Mouse (Mus musculus): Measurements from ENCODE around the gene 1700001C02Rik.

The 1700001C02Rik gene

DNA sequence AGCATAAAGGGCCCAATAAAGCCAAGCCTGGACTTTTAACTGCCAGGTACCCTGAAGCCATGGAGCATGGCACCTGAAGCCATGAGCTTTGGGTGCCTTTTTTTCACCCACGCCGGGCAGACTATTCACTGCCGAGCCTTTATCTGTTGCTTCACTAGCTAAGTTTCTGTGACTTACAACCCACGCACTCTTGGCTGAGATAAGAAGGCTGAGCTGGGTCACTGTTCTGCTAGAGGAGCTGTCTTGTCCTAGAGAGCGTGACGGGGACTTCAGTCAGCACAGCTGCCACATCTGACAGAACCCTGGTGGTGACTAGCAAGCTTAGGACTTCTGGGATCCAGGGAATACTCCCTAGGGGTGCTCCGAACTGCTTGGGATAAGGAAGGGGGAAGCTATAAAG lies 27.9 kb downstream of the 1700001C02Rik start:
- DNase-seq (ENCODE audit: inconsistent age in 2 of 2, low spot score in 1 of 2) = no peak

DNA sequence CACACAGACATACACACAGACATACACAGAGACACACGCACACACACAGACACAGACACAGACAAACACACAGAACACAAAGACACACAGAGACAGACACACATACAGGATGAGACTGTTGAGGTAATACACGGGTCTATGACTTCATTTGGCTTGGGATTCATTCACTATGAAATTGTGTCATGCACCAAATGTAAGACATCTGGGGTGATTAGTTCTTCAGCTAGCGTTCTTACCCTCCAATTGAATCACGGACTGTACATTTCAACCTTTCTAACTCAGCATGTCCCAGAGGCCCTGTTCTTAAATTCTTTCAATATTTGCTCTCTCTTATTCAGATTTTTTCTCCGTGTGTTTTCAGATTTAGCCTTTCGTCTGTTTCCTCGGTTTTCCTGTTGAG lies 28.8 kb downstream of the 1700001C02Rik start:
- no peak for DNase-seq (ENCODE audit: inconsistent age in 2 of 2, low spot score in 1 of 2)

DNA sequence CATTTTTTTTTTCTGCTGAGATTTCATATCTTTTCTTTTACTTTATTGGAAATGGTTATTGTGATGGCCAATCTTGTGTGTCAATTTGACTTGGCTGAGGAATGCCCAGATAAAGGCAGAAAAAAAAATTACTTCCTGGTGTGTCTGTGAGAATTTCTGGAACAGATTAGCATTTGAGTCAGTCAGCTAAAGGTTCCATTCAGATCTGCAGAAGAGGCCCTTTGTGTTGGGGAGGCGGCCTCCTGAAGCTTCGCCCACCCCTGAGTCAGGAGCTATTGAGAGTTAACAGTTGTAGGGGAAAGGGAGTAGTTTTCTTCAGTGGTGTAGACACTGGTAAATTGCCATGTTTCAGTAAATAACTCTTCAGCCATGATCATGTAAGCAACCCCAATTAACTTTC lies 29.4 kb downstream of the 1700001C02Rik start:
- DNase-seq (ENCODE audit: inconsistent age in 2 of 2, low spot score in 1 of 2) = no peak

DNA sequence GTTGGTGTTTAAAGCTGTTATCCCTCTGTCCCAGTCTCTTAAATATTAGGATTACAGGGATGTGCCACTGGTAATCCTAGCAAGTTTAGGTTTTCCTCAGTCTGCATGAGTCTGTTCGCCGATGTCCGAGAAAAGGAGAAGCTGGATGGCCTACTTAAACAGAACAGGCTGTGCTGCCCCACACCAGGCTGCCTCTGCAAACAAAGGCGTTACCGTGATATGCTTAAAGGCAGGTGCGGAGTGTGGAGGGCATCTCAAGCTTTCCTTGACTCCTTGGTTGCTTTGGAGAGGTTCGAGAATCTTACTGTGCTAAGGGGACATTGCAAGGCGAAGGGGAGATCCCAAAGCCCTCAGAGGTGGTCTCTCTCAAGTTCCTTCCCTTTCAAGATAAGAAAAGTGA lies 31.0 kb downstream of the 1700001C02Rik start:
- no peak for DNase-seq (ENCODE audit: inconsistent age in 2 of 2, low spot score in 1 of 2)

DNA sequence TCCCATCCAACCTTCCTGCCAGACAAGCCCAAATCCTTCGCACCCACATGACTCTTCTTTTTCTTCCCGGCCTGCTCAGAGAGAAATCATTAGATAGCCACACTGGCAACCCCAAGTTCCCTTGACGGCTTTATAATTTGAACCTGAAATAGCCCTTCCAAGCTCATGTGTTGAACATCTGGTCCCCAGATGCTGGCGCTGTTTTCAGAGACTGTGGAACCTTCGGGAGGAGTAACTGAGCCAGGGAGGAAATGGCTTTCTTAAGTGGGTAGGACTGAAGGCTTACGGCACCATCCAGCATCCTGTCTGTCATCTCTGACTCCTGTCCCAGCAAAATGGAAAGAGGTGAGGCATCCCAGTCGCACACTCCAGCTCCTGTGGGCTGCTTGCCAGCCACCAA lies 31.5 kb downstream of the 1700001C02Rik start:
- no peak for DNase-seq (ENCODE audit: inconsistent age in 2 of 2, low spot score in 1 of 2)

DNA sequence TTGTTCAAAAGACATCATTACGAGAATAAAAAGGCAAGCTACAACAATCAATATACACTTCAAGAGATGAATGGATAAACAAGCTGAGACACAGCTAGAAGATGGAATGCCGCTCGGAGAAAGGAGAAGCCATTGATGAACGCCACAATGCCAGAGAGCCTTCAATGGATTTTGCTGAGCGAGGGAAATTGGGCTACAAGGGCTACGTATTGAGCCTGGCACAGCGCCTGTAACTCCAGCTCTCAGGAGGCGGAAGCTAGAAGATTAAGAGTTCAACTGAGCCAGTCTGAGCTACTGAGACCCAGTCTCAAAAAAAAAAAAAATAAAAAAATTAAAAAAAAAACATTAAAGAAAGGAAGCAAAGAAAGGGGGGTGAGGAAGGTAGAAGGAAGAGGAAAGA lies 47.3 kb downstream of the 1700001C02Rik start:
- no peak for DNase-seq (ENCODE audit: inconsistent age in 2 of 2, low spot score in 1 of 2)

DNA sequence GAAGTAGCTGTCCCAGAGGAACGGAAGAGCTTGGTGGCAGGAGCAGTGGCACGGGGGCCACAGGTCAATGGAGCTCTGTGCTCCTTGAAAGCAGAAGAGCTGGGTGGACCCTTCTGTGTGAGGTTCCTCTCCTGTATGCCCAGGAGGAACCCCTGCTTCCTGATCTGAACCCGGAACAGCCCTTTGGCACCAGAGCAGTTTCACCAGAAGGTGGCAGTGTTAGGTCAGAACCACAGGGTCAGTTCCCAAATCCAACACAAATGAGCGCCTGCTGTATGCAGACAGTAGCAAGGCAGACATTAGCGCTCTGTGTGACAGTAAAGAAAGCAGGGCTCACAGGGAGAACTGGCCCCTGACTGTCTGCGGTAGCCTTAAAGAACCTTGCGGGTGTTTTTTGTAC lies 50.5 kb downstream of the 1700001C02Rik start:
- DNase-seq (ENCODE audit: inconsistent age in 2 of 2, low spot score in 1 of 2) = peak; percentile 75 to 92

DNA sequence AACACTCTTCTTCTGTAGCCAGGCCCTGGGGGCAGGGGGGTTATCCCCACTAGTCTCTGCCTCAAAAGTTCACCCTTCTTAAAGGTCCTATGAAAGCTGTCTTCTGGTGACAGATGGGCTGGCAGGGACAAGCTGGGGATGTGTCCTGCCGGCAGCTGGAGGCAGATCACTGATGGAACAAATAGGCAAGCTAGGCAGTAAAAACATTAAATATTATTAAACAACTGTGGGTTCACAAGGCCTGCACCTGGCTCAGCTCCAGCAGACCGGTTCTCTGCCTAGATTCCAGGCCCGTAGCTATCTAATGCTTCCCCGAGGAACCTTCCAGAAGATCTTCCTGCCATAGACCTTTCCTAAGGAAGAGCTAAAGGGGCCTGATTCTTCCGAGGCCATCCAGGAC lies 52.3 kb downstream of the 1700001C02Rik start:
- peak; percentile 55 to 73 for DNase-seq (ENCODE audit: inconsistent age in 2 of 2, low spot score in 1 of 2)

DNA sequence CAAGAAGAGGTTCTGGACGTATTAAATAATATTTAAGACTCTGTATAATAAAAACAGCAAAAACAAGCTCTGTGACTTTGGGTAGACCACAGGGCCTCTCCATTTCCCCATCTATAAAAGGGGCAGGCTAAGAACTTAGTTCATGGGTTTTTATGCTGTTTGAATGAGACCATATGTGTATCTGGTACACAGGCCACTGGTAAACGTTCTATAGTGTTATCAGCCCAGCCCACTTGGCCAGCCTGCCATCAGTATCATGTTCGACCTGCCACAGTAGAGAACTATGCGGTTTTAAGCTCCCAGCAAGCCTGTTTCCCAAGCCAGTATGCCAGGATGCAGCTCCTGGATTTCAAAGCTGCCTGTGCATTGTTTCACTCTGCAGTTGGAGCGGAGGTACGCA lies 52.7 kb downstream of the 1700001C02Rik start:
- DNase-seq (ENCODE audit: inconsistent age in 2 of 2, low spot score in 1 of 2) = peak in 1 of 2 experiments; percentile 65

DNA sequence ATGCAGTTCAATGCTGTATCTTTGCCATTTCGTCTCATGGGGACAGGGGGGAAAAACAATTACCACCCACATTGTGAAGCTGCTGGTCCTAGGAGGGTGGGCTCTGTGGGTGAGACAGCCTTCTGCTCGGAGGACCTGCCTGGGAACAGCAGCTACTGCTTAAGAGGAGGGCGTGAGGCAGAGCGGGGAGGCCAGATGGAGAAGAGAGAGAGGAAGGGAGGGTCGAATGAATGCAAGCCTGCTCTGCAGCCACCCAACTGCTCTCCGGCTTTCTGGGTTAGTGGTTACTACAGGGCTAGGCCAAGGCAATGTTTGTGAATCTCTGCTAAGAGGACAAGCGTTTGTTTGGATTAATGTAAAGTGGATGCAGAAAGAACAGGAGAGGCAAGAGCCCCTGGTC lies 53.6 kb downstream of the 1700001C02Rik start:
- DNase-seq (ENCODE audit: inconsistent age in 2 of 2, low spot score in 1 of 2) = no peak

DNA sequence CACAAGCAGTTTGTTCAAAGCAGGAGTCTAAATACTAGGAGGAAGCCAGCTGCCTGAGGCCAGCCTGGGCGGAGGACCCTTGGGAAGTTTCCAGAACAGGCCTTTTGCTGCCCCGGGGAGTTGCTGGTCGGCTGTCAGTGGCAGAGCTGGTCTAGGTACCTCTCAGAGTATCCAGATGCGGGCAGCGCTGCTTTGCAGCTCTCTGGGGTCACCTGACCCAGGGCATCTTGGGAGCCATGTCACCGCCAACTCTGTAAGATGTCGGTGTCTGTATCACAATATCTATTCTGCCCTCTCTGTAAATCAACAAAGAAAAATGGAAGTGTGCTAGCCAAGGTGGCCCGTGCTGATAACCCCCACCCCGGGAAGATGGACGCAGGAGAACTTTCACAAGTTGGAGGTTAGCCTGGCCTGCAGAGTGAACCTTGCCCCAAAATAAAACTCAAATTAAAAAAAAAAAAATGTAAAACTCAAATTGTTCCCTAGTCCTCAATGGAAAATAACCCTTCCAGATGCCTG lies 54.4 kb downstream of the 1700001C02Rik start:
- peak; percentile 62 to 72 for DNase-seq (ENCODE audit: inconsistent age in 2 of 2, low spot score in 1 of 2)

DNA sequence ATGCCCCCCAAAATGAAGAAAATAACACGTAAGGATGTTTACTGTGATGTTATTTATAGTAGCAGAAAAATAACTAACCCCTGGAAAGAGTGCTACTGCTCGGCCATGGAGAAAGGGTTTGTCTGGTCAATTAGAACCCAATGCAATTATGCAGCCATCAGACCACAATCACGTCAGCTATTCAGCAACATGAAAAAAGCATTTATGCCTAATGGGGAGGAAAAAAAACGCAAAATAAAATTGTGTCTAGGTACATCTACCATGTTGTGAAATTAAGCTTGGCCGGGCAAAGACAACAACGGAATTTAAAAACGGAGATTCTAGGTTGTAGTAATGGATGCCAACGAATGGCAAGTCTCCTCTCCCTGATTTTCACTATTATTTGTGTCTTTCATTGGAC lies 56.6 kb downstream of the 1700001C02Rik start:
- no peak for DNase-seq (ENCODE audit: inconsistent age in 2 of 2, low spot score in 1 of 2)

DNA sequence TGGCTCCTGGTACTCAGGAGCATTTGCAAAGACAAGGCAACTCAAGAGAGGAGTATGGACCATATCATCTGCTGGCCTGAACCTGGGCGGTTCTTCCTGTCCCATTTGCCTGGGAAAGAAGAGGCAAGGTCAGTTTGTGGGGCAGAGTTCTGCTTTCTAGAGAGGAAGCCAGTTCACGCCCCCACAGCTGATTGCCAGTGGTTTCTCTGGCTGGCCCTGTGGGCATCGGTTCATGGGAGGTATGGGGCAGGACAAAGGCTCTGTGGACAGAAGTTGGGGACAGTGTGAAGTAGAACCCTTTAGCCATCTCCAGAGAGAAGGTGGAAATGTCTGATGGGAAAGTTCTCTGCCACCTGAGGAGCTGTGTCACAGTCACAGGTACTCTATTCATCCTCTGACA lies 57.3 kb downstream of the 1700001C02Rik start:
- DNase-seq (ENCODE audit: inconsistent age in 2 of 2, low spot score in 1 of 2) = peak in 1 of 2 experiments; percentile 32

DNA sequence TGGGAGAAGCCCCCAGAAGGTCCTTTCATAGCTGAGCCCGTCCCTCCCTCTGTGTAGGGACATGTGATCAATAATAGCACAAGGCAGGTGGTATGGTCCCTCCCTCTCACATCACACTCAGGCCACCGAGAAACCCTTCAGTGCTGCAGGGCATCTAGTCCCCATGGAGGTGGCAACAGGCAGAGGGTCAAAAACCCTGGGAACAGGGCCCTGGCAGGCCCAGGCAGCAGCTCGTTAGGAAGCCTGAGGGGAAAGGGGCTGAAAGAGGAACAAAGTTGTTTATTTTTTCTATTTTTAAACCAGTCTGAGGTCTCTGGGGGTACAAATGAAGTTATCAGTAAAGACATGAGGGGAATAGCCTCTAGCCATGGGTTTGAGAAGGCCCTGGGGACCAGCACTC lies 58.4 kb downstream of the 1700001C02Rik start:
- no peak for DNase-seq (ENCODE audit: inconsistent age in 2 of 2, low spot score in 1 of 2)

DNA sequence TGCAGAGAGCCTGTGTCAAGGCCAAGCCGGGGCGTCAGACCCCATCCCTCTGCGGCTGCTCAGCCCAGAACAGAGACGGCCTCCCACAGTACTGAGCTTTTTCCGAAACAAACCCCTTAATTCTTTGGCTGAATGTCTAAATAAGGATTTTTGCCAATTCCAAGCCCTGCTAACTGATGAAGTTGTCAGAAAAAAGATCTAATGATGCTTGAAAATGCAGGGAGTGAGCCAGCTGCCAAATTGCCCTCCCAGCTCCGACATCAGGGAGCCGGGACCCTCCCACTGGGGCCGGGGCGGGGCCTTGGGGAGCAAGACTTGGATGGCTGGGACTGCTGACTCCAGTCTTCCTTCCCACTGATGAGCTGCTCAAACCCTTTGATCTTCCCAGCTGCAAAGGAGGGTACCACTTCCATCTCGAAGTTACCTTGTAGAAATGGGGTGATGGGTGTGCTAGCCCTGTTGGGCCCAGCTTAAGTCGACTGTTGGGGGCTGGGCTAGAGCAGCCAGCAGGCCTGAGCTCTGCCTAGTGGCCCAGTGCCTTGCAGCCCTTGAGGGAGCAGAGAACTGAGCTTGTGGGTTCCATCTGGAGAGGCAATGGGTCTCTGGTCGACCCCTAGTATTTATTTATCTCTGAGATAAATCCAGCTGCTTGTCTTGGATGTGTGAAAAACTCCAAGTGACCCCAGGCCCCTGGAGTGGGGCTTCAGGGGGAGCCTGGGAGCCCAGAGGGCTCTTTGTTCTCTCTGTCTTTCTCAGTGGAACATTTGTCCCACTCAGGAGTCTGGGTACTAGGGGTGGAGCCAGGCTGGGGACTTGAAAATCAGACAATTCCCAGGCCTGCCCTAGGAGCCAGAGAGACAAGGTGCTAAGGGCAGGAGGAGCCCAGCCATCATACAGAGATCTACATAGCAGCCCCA lies 60.3 kb downstream of the 1700001C02Rik start:
- peak; percentile 4 to 39 for DNase-seq (ENCODE audit: inconsistent age in 2 of 2, low spot score in 1 of 2)

DNA sequence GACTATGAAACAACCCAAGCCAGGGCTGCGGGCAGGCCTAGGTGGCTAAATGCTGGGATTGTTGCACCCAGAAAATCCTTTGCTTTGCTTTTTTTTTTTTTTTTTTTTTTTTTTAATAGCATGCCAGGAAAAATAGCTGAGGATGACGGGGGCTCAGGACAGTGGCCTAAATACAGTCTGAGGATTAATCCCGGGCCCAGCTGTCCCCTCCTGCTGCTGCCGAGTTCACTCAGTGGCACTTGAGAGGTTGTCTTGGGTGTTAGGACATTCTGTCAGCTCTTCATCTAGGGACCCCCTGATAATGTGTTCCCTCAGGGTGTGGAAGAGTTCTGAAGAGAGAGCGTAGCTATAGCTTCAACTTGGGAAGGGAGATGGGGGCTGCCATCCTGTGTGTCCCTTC lies 61.3 kb downstream of the 1700001C02Rik start:
- no peak for DNase-seq (ENCODE audit: inconsistent age in 2 of 2, low spot score in 1 of 2)

DNA sequence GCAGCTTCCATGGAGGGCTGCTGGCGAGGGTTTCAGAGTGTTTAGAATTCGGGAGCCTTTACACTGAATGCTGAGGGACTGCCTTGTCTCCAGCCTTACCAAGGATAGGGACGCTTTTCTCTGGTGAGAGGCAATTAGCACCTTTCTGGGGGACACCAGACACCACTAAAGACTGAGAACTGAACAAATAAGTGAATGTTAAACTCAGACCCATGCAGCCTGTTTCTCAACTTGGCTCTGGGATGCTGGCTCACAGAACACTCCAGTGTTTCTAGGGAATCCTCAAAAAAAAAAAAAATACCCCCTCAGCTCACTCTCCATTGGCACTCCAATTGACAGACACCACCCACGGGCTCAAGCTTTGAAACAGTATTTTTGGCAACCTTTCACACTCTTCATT lies 63.1 kb downstream of the 1700001C02Rik start:
- peak in 1 of 2 experiments; percentile 2 for DNase-seq (ENCODE audit: inconsistent age in 2 of 2, low spot score in 1 of 2)

Data from adrenal gland, adult (tissue).